Mouse (Mus musculus) thymus, adult 2 months (tissue): ENCODE measurements around the gene Zfp804a. TPM values are rescaled to one million over a fixed set of nuclear protein-coding genes. Genes with fewer than 3 reads are reported as not detected.

Experiments used
- DNase-seq: peaks from one replicate; pipeline ENCODE4 v3.0.0; 2021
- H3K27ac ChIP-seq: fragments of 200-500 bp; 2 replicates; pipeline ENCODE4 v1.5.1; 2012; ENCODE audit warnings: low read length, control low read depth; ENCODE audit not compliant: control insufficient read depth, insufficient read depth
- H3K27me3 ChIP-seq: fragments of 200-500 bp; 2 replicates; pipeline ENCODE4 v1.6.1; 2012; ENCODE audit warnings: mild to moderate bottlenecking, low read length, moderate library complexity, mixed read lengths; ENCODE audit not compliant: control insufficient read depth, insufficient read depth
- H3K36me3 ChIP-seq: fragments of 200-500 bp; 2 replicates; pipeline ENCODE4 v1.6.1; 2012; ENCODE audit warnings: mild to moderate bottlenecking, low read length, moderate library complexity; ENCODE audit not compliant: control insufficient read depth, insufficient read depth
- H3K4me1 ChIP-seq: fragments of 200-500 bp; replicated peaks from 2 replicates; pipeline ENCODE4 v1.6.1; 2012; ENCODE audit warnings: low read length; ENCODE audit not compliant: control insufficient read depth, insufficient read depth
- H3K4me3 ChIP-seq: fragments of 200-500 bp; 2 replicates; pipeline ENCODE4 v1.5.1; 2012; ENCODE audit warnings: mild to moderate bottlenecking, low read length, control low read depth, moderate library complexity; ENCODE audit not compliant: control insufficient read depth, insufficient read depth
- CTCF ChIP-seq: fragments of 200-500 bp; IDR thresholded peaks from 2 replicates; pipeline ENCODE4 v1.5.1; 2012; ENCODE audit warnings: mild to moderate bottlenecking, control low read depth, low read length, moderate library complexity, borderline replicate concordance; ENCODE audit not compliant: control insufficient read depth, poor library complexity, insufficient read depth; ENCODE audit errors: extremely low read depth
- POLR2A ChIP-seq: fragments of 200-500 bp; IDR thresholded peaks from 2 replicates; pipeline ENCODE4 v1.6.1; 2012; ENCODE audit warnings: mild to moderate bottlenecking, low read length, control low read depth, moderate library complexity; ENCODE audit not compliant: control insufficient read depth, poor library complexity, insufficient read depth; ENCODE audit errors: extremely low read depth
- WGBS: fragments of 180-500 bp; shearing (Covaris S2); methylation state at CpG from one replicate; pipeline ENCODE4 v1.1.7; 2018; 5-methylcytosine and 5-hydroxymethylcytosine counted together
- polyA plus RNA-seq: library from polyadenylated mRNA; depleted of rRNA; stranded (reverse); fragments of >200 nt; gene quantifications from 2 replicates; pipeline ENCODE4 v1.2.3, GENCODE M21; 2012

Gene Zfp804a
- polyA plus RNA-seq, 1 experiment: not detected

GRCm38 (mm10) chr2:82246020-82246419 lies 193.0 kb downstream of the Zfp804a start:
- Histone ChIP-seq H3K4me3 (no peak overlapping the region), H3K27ac (no peak overlapping the region), H3K4me1 (no peaks in the 10 kb centered on the region), H3K36me3 (no peaks in the 10 kb centered on the region), H3K27me3 (no peaks in the 10 kb centered on the region)
- no peak for TF ChIP-seq POLR2A
- no peak for TF ChIP-seq CTCF
- no peak for DNase-seq

GRCm38 (mm10) chr2:82246902-82247522 lies 194.0 kb downstream of the Zfp804a start:
- H3K27me3 ChIP-seq: no peaks in the 10 kb centered on the region

GRCm38 (mm10) chr2:82253382-82253781 lies 200.4 kb downstream of the Zfp804a start:
- Histone ChIP-seq H3K36me3 (no peaks in the 10 kb centered on the region), H3K4me3 (no peak overlapping the region), H3K27me3 (no peaks in the 10 kb centered on the region), H3K4me1 (no peaks in the 10 kb centered on the region), H3K27ac (no peak overlapping the region)
- no peak for DNase-seq
- TF ChIP-seq CTCF: no peak
- TF ChIP-seq POLR2A: no peak
- WGBS: 24% methylated on average over 5 of the region's 5 CpGs

More at GRCm38 (mm10) chr2:82246902-82247522, 194.0 kb downstream of the Zfp804a start:
- H3K4me3 ChIP-seq: no peak overlapping the region
- no peaks in the 10 kb centered on the region for H3K36me3 ChIP-seq
- H3K27ac ChIP-seq: no peak overlapping the region
- DNase-seq: no peak
- TF ChIP-seq CTCF (no peak), POLR2A (no peak)
- no peaks in the 10 kb centered on the region for H3K4me1 ChIP-seq

- TF ChIP-seq POLR2A (no peak), CTCF (no peak)
- Histone ChIP-seq H3K27ac (no peak overlapping the region), H3K27me3 (no peaks in the 10 kb centered on the region), H3K36me3 (no peaks in the 10 kb centered on the region), H3K4me3 (no peak overlapping the region), H3K4me1 (no peaks in the 10 kb centered on the region)
- no peak for DNase-seq
- 86% methylated on average over 2 of the region's 2 CpGs for WGBS
These were observed 229.7 kb downstream of the Zfp804a start for GRCm38 (mm10) chr2:82282591-82283269.

- no peaks in the 10 kb centered on the region for H3K4me1 ChIP-seq
- 81% methylated on average over 2 of the region's 2 CpGs for WGBS
- DNase-seq: no peak
- H3K4me3 ChIP-seq: no peak overlapping the region
- TF ChIP-seq POLR2A: no peak
- TF ChIP-seq CTCF: no peak
- H3K27me3 ChIP-seq: no peaks in the 10 kb centered on the region
- no peak overlapping the region for H3K27ac ChIP-seq
- no peaks in the 10 kb centered on the region for H3K36me3 ChIP-seq
These were observed 242.0 kb downstream of the Zfp804a start for GRCm38 (mm10) chr2:82294932-82295493.
